Mouse (Mus musculus) myocyte (in vitro differentiated cells): ENCODE data around the gene Fam172a.

Source experiments
- CEBPB ChIP-seq: IDR thresholded peaks from 2 replicates; pipeline ENCODE4 v1.6.1; 2011; ENCODE audit warnings: mild to moderate bottlenecking, moderate library complexity; ENCODE audit not compliant: poor library complexity, insufficient read depth, severe bottlenecking
- MAX ChIP-seq: IDR thresholded peaks from one replicate; pipeline ENCODE4 v1.6.1; 2011; ENCODE audit warnings: low read depth, mild to moderate bottlenecking, control low read depth
- POLR2A ChIP-seq: IDR thresholded peaks from one replicate; pipeline ENCODE4 v1.6.1; 2011; ENCODE audit warnings: low read depth, mild to moderate bottlenecking, control low read depth, moderate library complexity; ENCODE audit not compliant: insufficient read length
- SRF ChIP-seq: IDR thresholded peaks from one replicate; pipeline ENCODE4 v1.6.1; 2011; ENCODE audit warnings: low read depth; ENCODE audit not compliant: control insufficient read depth, insufficient read length
- TCF12 ChIP-seq: IDR thresholded peaks from one replicate; pipeline ENCODE4 v1.6.1; 2011; ENCODE audit warnings: mild to moderate bottlenecking, control low read depth; ENCODE audit not compliant: poor library complexity, insufficient read depth, severe bottlenecking
- TCF3 ChIP-seq: IDR thresholded peaks from one replicate; pipeline ENCODE4 v1.6.1; 2011; ENCODE audit warnings: low read depth, control low read depth; ENCODE audit not compliant: insufficient read length

- TF ChIP-seq POLR2A (no peak), SRF (no peak), CEBPB (no peak), MAX (no peak), TCF3 (no peak), TCF12 (no peak)
Measured at GRCm38 (mm10) chr13:78157465-78157864, 455.6 kb downstream of the Fam172a start.
